Mouse (Mus musculus) T-helper 1 cell (primary cell): Measurements from ENCODE around the gene Plxna3.
"Not testable (repeated sequence)": the region's sequence is repeated elsewhere in the genome, so short reads cannot be mapped to it uniquely, and the experiment has no call there.

Source experiments
- in situ Hi-C: fragments of 300-600 bp; cut with MboI, MseI; formaldehyde crosslinking; loops from one replicate; pipeline ENCODE4 v1.15.1; 2025; ENCODE audit warnings: high pct_unique_total_duplicates

Gene Plxna3

DNA sequence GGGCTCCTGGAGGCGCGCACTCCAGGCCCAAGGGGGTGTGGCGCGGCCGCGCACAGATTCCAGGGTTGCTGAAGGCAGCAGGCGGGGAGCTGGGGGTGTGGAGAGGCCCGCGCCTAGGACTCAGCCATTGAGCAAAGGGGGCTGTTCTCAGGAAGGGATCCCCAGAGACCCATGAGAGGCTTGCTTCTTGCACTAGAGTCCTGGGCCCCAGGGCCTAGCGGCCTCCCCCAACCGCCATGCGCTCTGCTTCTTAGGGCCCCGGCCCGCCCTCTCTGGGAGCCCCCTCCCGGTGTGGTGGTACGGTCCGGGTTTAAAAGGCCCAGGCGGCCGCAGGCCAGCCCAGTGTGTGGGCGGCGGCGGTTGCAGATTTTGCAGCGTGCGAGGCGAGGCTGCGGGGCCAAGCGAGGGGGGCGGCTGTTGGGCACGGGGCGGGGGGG is at the start of gene Plxna3:
Gene Plxna3 (plus strand): TSS at position 342 of the 437 bp plus-strand sequence.
- in situ Hi-C loops: no loop called here

DNA sequence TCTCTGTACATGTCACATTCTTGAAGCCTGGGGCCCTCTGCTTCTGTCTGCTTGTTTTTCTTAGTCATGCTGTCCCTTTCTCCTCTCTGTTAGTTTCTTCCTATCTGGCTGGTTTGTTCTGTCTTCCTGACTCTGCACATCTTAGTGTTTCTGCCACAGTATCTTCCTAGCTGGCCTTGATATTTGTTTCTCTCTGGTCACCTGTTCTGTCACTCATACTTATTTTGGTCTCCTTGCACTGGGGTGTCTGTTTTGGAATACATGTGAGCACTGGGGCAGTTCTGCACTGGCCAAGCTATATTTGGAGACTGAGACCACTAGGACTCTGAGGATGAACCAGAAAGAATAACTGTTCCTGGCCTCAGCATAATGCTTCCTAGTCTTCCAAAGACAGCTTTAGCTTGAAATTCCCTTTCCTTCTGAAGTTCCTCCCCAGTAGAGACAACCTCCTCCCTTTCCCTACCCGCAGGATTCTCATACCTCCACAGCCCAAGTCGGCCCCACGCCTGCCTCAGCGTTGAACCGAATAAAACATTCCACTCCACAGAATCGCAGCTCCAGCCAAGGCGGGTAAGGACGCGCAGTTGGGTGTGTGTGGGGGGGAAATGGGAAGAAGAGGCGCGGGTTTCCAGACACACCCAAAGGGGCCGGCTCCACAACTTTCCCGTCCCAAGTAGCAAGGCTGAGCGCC is 47.7 kb upstream of the Plxna3 start:
- in situ Hi-C loops: no loop called here

DNA sequence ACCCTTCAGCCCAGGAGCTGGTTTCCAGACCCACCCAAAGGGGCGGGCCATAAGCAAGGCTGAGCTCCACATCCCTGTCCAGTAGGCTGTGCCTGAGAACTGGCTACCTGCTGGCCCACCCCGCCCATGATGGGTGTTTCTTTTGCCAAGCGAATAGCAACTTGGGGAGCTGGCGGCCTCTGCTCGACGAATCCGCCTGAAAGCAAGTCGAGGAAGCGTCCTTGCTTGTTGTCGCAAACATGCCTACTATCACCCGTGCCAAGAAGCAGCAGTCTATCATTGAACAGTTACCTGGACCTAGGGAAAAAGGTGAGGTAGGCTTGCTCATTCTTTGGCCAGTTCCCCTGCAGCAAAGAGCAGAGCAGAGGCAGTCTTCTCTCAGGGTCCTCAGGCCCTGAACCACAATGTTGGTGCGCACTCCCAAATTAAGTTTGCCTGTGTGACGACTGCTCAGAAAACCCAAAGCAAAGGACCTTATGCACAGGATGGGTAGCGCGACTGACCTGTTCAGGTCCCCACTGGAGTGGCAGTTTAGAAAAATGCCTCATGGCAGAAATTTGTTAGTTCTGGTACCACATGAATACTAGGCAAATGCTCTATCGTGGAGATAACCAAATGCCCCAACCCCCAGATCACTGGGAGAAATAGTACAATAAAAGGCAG is 47.0 kb upstream of the Plxna3 start, which contains the start of the genes Taz and Dnase1l1:
Gene Taz (plus strand): TSS at position 181 of the 663 bp plus-strand sequence.
Gene Dnase1l1 (minus strand): TSS at position 606 of the 663 bp plus-strand sequence.
- in situ Hi-C loops: no loop called here

DNA sequence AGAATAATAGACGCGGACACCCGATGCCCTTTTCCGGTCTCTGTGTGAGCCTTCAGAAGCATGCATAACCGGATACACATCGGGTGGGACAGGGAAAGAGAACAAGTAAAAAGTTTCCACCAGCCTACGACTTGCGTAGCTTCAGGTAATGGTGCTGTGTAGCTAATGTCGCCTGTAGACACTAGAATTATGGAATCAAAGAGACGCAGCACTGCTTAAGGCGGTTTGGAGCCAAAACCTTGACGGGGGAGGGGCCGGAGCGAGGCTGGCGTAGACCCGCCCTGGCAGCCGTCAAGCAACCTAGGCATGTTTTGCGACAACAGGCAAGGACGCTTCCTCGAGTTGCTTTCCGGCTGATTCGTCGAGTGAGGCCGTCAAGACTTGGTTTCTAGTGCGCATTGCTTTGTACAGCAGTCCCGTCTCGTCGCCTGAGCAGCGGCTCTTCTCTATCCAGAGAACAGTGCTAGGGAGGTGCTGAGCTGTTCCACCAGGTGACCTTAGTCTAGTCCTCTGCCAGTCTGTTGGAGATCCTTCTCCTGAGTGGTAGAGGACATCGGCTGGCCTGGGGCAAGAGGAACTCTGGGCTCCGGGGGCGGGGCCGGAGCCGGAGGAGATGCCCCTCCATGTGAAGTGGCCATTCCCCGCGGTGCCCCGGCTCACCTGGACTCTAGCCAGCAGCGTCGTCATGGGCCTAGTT is 46.3 kb upstream of the Plxna3 start:
- in situ Hi-C loops: no loop called here

DNA sequence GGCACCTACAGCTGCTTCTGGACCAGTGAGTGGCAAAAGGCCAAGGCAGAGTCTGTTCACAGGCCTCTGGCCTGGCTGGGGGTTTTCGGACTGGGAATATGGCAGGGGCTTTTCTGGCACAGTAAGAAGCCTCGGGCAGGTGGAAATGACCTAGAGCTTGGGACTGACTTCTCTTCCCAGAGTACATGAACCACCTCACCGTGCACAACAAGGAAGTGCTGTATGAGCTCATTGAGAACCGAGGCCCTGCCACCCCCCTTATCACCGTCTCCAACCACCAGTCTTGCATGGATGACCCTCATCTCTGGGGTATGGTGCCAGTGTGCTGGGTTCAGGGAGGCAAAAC is 45.8 kb upstream of the Plxna3 start:
- in situ Hi-C loops: no loop called here

DNA sequence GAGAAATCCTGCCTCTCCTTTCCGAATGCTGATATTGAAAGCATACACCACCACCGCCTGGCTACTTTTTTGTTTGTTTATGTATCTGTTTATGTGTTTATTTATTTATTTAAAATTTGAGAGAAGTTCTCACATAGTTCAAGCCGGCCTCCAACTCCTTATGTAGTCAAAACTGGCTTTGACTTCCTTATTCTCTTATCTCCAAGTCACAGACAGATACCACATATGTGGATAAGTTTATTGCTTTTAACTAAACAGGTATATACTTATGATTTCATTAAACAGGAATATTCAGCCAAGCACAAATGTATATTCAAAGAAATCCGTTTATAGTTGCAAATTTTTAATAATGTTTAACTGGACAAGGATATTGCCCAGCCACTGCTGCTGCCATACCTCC is 35.4 kb upstream of the Plxna3 start:
- in situ Hi-C loops: no loop called here

DNA sequence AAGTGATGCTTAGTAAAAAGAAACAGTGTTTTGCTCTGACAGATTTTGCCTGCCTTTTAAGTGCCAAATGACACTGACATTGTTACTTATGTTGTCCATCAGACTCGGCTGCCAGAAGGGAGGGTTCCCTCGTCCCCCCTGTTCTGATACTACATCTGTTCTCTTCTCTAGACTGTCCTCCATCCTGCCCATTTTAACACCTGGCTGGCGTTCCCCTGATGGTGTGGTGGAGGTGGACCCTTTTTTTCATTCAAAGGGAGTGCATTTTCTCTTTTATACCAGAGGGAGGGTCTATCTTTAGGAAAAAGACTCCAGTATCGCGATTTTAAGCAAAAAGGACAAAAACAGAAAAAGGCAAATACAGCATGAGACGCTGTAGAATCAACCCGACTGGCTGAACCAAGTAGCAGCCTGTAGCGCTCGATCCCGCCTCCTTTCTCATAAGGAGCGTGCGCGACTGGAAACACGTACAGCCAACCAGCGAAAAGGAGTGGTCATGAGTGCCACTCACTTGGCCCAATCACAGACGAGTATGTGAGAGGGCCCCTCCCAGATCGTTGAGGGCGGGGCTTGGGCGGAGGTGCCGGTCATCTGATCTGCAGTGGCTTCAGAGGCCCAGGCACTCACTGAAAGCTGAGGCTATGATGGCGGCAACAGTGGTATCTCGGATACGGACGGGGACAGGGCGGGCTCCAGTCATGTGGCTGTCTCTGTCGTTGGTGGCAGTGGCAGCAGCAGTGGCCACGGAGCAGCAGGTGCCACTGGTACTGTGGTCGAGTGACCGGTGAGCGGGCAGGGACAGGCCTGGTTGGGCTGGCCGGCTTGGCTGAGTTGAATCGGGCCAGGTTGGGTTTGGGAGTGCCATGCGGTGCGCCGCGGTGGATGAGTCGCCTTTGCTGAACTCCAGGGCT is 32.1 kb upstream of the Plxna3 start, which contains the start of gene Atp6ap1:
Gene Atp6ap1 (plus strand): TSS at position 560 of the 911 bp plus-strand sequence.
- in situ Hi-C loops: no loop called here

DNA sequence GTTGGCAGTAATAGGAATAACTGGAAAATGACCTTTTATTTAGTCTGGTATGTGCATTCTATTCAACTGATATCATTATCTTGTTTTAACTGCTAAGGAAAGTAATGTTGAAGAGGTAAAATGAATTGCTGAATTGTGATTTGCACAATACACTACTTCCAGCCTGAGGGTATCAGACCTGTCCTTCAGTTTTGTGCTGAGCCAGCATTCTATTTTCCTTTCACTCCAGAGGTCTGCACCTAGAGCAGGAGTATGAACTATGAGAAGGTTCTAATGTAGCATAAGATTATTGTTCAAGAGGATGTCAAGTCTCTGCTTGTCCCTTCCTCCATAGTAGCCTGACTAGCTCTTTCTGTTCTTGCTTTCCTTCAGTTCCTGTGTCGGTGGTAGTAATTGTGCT is 30.5 kb upstream of the Plxna3 start:
- in situ Hi-C loops: no loop called here

DNA sequence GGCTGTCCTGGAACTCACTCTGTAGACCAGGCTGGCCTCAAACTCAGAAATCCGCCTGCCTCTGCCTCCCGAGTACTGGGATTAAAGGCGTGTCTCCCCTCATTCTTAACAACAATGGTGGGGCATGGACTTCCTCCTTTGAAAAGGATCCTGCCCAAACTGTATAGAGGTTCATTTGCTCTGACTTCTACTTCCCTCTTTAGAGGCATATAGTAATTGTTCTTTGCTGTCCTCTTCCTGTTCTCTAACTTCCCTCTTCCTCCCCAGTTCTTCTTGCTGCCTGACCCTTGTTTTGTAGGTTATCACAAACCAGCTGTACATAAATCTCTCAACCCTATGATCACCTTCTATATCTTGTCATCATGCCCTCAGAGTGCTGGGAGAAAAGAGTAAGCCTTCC is 29.1 kb upstream of the Plxna3 start:
- in situ Hi-C loops: no loop called here

DNA sequence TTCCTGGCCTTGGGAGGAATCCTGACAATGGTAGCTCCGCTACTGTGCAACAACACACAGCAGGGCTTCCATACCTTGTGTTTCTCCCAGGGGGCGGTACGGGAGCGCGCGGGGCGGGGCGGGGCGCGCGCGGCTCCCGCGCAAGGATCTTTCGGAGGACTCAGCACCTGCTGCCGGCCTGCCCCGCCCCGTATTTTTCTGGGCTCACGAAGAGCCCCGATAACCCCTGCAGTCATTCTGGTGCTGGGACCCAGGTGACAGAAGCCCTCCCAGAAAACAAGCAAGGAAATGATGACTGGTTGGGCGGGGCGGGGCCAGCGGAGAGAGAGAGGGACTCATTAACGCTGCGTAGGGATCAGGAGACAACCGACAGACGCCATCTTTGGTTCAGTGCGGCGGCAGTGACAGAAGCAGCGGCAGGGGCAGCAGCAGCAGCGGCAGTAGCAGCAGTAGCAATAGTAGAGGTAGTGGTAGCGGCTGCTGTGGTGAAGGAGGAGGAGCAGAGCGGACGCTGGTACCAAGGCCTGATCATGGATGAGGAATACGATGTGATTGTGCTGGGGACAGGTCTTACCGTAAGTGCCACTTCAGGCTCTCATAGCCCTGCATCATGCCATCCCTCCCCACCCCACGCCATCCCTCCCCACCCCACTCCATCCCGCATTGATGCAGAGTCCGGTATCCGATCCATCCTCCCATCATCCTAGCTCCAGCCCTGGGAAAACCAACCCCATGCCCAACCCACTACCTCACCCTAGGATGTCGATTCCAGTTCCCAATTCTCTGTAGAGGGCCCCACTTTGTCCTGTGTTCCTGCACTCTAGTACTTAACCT is 23.8 kb upstream of the Plxna3 start, which contains the start of gene Gdi1:
Gene Gdi1 (plus strand): TSS at position 132 of the 834 bp plus-strand sequence.
- in situ Hi-C loops: no loop called here

DNA sequence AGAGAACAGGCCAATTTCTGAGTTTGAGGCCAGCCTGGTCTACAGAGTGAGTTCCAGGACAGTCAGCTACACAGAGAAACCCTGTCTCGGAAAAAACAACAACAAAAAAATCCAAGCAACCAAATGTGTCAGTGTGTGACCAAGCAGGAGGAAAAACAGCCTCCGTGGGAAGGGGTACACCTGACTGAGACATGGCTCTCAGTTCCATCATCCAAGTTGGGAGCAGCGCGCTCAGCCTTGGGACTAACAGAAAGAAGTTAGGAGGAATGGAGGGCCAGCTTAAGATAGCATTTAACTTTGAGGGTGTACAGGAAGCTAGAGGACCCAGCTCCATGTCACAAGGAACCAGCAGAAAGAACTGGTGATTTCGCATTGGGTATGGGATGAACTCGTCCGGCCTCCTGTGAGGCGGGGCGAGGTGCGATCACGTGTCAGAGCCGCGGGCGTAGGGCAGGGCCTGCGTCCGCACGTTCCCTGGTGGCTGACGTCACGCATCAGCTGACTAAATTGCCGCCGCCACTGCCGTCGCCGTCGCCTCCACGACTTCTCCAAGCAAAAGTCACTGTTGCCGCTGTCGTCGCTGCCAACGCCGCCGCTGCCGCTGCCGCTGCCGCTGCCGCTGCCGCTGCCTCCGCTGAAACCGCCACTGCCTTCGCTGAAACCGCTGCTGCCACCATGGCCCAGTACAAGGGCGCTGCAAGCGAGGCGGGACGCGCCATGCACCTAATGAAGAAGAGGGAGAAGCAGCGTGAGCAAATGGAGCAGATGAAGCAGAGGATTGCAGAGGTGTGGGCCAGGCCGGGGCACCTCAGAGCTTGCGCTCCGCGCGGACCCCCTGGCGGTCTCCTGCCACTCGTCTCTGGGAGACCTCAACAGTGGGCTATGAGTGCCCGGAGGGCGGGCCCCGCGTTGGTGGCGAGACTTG is 16.1 kb upstream of the Plxna3 start, which contains the start of gene Fam50a:
Gene Fam50a (plus strand): TSS at position 494 of the 925 bp plus-strand sequence.
- in situ Hi-C loops: no loop called here

DNA sequence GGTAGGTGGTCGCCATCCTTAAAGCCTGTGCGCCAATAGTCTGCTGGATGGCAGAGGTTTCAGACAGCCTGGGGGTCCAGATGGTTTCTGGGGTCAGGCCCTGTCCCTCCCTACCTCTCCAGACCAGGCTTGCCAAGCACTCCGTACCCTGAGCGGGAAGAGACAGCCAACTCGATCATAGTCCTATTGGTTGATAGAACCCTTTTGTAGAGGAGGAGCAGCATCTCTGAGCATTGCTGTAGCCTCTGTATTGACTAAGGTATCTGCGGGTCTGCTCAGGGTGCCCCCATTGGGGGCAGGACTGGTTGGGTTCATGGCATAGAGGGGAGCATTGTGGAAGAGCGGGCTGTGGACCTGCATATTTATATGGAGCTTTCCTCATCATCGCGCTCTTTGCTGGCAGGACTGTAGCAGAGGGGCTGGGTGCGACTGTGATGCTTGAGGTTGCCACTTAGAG is 377 bp downstream of the Plxna3 start:
- in situ Hi-C loops: no loop called here

DNA sequence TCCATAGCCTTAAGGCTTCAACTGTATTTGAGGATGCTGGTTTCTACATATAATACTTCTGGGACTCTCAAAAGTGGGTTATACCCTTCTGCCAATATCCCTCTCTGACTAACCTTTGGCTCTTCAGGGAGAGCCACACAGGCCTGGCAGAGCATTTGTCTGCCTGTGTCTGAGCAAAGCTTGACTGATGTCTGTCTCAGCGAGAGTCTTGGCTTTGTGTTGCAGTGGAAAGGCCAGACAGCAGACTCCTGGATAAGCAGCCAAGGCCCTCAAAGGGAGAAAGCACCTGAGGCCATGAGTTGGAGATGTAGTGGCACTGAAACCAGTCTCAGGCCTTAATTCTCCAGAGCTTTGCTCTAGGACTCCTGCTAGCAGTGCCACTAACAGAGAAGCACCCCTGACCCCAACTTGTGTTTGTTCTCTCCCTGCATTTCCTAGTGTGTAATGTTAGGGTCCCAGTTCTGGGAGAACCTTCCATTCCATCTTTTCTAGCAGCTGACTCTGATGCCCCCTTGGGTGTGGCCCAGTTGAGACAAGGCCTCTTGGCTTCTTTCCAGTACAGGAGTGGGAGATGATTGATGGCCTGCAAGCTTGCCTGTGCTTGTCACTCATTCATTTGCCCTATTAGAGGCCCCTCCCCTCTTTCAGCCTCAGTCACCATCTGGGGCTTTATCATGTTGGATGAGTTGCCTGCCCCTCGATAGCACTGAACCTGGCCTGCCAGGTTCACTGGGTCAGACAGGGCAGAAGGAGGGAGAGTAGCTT is 1.5 kb downstream of the Plxna3 start:
- in situ Hi-C loops: no loop called here

DNA sequence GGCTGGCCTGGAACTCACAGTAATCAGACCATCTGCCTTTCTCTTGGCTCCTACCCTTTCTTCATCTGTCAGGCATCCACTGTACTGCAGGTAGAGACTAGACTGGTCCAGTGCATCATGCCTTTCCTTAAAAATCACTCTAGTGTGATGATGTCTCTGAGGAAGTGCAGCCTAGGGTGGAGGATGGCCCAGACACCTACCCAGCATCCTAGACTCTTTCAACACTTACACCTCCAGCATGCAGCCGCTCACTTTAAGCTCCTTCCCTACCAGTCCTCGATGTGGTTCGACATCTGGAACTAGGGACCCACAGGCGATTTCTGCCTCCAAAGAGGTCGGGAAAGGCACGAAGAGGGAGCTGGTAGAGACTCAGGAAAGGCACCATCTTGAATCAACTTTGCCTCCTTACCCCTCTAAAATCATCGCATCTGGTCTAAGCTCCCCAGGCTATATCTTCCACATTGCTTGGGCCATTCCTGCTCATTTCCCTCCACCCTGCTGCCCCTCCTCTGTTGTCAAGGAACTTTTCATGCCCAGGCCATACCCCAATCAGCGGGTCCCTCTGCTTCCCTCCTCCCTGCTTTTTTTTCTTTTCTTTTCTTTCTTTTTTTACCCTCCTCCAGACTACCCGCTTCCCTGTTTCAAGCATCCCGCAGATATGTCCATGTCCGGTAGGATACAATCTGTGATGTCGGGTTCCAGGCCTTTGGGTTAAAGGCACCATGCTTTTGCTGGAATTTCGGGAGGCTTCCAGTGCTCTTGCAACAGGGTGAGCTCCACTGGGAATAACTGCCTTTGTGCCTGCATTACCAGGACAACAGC is 24.0 kb downstream of the Plxna3 start:
- in situ Hi-C loops: no loop called here

DNA sequence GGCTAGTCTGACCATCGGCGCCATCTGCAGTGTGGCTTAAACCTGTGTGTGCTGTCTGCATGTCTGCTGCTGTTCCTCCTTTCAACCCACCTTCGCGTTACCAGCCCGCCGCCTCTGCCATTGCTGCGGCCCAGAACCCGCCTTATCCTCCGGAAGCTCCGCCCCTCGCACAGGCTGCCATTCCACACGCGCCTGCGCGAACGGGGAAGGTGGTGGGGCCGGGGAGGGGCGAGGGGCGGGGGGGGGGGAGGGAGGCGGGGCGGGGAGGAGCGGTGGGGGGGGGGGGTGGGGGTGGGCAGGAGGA is 24.6 kb downstream of the Plxna3 start, which contains the start of gene Lage3:
Gene Lage3 (minus strand): TSS at position 152 of the 304 bp plus-strand sequence.
- in situ Hi-C loops: no loop called here

DNA sequence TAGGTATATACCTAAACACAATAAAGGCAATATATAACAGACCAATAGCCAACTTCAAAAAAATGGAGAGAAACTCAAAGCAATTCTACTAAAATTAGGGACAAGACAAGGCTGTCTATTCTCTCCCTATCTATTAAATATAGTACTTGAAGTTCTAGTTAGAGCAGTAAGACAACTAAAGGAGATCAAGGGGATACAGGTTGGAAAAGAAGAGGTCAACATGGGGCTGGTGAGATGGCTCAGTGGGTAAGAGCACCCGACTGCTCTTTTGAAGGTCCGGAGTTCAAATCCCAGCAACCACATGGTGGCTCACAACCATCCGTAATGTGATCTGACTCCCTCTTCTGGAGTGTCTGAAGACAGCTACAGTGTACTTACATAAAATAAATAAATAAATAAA is 28.2 kb downstream of the Plxna3 start:
- in situ Hi-C loops: not testable (repeated sequence)

DNA sequence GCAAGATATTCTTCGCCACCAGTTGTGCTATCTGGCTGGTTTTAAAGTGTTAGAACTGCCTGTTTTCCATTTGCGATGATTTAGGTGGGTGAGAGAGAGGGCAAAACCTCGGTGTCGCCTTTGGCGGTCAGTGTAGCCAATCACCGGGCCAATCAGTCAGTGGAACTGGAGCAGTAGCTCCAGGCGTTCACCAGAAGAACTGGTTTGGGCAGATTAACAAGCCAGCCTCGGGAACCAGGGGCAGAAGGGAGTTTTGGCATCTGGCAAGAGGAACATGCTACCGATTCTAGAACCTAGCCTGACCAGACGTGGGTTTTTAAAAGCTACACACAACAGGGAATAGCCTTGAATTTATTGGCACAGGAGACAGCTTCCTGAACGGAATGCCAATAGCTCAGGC is 30.3 kb downstream of the Plxna3 start:
- in situ Hi-C loops: no loop called here

DNA sequence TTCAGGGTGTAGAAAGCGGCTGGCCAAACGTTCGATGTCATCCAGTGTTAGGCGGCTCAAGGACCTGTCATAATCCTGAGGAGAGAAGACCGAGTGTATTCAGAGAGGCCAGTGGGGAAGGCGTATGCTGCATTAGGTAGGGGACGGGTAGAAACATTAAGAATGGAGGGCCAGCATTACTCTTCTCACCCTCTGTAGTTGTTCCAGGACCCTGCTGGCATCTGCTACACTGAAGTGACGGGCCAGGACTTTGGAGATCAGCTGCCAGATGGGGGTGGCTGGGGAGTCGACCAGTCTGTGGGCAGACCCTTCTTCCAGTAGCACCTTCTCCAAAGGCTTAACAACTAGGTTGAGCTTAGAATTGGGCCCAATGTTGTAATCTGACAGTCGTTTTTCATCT is 38.6 kb downstream of the Plxna3 start:
- in situ Hi-C loops: no loop called here
